Mouse (Mus musculus) olfactory bulb, adult 2 months (tissue): ENCODE data around the gene Rnase4.

Experiments used
- CTCF ChIP-seq: fragments of 200-500 bp; IDR thresholded peaks from 2 replicates; pipeline ENCODE4 v1.5.1; 2012; ENCODE audit warnings: low read depth, mild to moderate bottlenecking, low read length, moderate library complexity; ENCODE audit not compliant: insufficient read depth
- POLR2A ChIP-seq: fragments of 200-500 bp; IDR thresholded peaks from 2 replicates; pipeline ENCODE4 v1.6.1; 2012; ENCODE audit warnings: mild to moderate bottlenecking, low read depth, low read length, moderate library complexity; ENCODE audit not compliant: insufficient read depth

DNA sequence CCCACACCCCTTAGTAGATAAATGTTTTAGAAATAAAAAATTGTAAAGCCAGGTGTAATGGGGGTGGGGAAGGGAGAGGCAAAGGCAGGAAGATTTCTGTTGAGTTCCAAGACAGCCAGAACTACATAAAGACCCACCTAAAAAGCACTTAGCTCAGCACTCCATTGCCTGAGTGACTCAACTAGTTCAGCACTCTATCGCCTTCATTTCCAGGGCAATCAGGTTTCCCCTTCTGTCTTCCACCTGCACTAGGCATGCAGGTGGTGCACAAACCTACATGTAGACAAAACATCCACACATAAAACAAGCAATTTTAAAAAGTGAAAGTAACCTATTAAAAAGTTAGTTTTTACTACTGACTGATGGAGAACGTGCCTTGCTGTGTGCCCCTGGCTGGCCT, 5.8 kb upstream of the Rnase4 start:
- TF ChIP-seq POLR2A (no peak), CTCF (no peak)
